Mouse (Mus musculus): ENCODE measurements around the gene Gli1. TPM values are rescaled to one million over a fixed set of nuclear protein-coding genes. Genes with fewer than 3 reads are reported as not detected.
A peak's percentile ranks its signal among the peaks of the same experiment; 100 is the strongest.
"Not testable (repeated sequence)": the region's sequence is repeated elsewhere in the genome, so short reads cannot be mapped to it uniquely, and the experiment has no call there.

Gli1 gene
- polyA plus RNA-seq, 1 experiment: 10.4 TPM

DNA sequence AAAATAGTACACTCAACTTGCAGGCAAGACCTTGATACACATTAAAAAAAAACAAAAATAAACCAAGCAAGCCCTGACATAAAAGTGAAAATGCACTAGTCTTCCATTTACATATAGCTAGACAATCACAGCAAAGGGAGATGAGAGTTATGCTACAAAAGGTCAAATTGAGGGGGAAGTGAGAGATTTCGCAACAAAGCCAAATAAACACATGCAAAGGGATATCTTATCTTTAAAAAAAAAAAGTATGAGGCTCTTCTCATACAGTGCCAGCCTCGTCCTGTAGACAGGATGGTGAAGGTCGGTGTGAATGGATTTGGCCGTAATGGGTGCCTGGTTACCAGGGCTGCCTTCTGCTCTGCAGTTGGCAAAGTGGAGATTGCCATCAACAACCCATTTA lies 28.9 kb downstream of the Gli1 start:
- Histone ChIP-seq H3K36me3 (ENCODE audit: control insufficient read depth, insufficient read depth, low read length) (peaks cover 10% of the 10 kb centered on the region), H3K4me1 (ENCODE audit: control insufficient read depth, insufficient read depth, insufficient read length, low read length) (no peaks in the 10 kb centered on the region), H3K27ac (ENCODE audit: insufficient read depth, low read depth, low read length) (no peak overlapping the region), H3K4me3 (ENCODE audit: low read depth, low read length) (no peak overlapping the region), H3K27me3 (ENCODE audit: control insufficient read depth, insufficient read depth, low read length) (no peaks in the 10 kb centered on the region)
- WGBS: 35% methylated on average over 4 of the region's 4 CpGs
- TF ChIP-seq POLR2A (IDR thresholded peaks at IDR 0.05; ENCODE audit: low read depth, low read length): no peak
- no peak for TF ChIP-seq CTCF (IDR thresholded peaks at IDR 0.05; ENCODE audit: extremely low read depth, insufficient read length, insufficient replicate concordance, low read depth, low read length)

- H3K4me3 ChIP-seq (ENCODE audit: low read depth, low read length): peak overlapping the region; percentile 78
- H3K36me3 ChIP-seq (ENCODE audit: control insufficient read depth, insufficient read depth, low read length): peaks cover 14% of the 10 kb centered on the region
- H3K4me1 ChIP-seq (ENCODE audit: control insufficient read depth, insufficient read depth, insufficient read length, low read length): no peaks in the 10 kb centered on the region
- H3K27me3 ChIP-seq (ENCODE audit: control insufficient read depth, insufficient read depth, low read length): no peaks in the 10 kb centered on the region
- peak overlapping the region; percentile 70 for H3K27ac ChIP-seq (ENCODE audit: insufficient read depth, low read depth, low read length)
- 0% methylated on average over 4 of the region's 4 CpGs for WGBS
- TF ChIP-seq POLR2A (IDR thresholded peaks at IDR 0.05; ENCODE audit: low read depth, low read length): no peak; the same call in 1 of the 2 replicates
- peak; percentile 74; the same call in 1 of the 2 replicates for TF ChIP-seq CTCF (IDR thresholded peaks at IDR 0.05; ENCODE audit: extremely low read depth, insufficient read length, insufficient replicate concordance, low read depth, low read length)
Observed at GRCm38 (mm10) chr10:127312356-127312676, 29.5 kb downstream of the Gli1 start.

- H3K27me3 ChIP-seq (ENCODE audit: control insufficient read depth, insufficient read depth, low read length): no peaks in the 10 kb centered on the region
- TF ChIP-seq CTCF (IDR thresholded peaks at IDR 0.05; ENCODE audit: extremely low read depth, insufficient read length, insufficient replicate concordance, low read depth, low read length) (no peak), POLR2A (IDR thresholded peaks at IDR 0.05; ENCODE audit: low read depth, low read length) (peak; percentile 62; the same call in 1 of the 2 replicates)
- peaks cover 17% of the 10 kb centered on the region for H3K36me3 ChIP-seq (ENCODE audit: control insufficient read depth, insufficient read depth, low read length)
Observed at GRCm38 (mm10) chr10:127311476-127312355, 30.1 kb downstream of the Gli1 start, which contains the start of gene Mars. TSS of gene Mars (minus strand) at chr10:127311786.

GRCm38 (mm10) chr10:127310523-127311475 lies 31.0 kb downstream of the Gli1 start:
- 20% methylated on average over 23 of the region's 23 CpGs for WGBS
- no peaks in the 10 kb centered on the region for H3K27me3 ChIP-seq (ENCODE audit: control insufficient read depth, insufficient read depth, low read length)
- H3K4me3 ChIP-seq (ENCODE audit: low read depth, low read length): peak overlapping the region; percentile 78
- peak overlapping the region; percentile 57; the same call in 1 of the 2 replicates for H3K27ac ChIP-seq (ENCODE audit: insufficient read depth, low read depth, low read length)
- H3K4me1 ChIP-seq (ENCODE audit: control insufficient read depth, insufficient read depth, insufficient read length, low read length): no peaks in the 10 kb centered on the region
- no peak for TF ChIP-seq POLR2A (IDR thresholded peaks at IDR 0.05; ENCODE audit: low read depth, low read length)
- TF ChIP-seq CTCF (IDR thresholded peaks at IDR 0.05; ENCODE audit: extremely low read depth, insufficient read length, insufficient replicate concordance, low read depth, low read length): no peak
- peaks cover 25% of the 10 kb centered on the region for H3K36me3 ChIP-seq (ENCODE audit: control insufficient read depth, insufficient read depth, low read length)

More at GRCm38 (mm10) chr10:127311476-127312355, 30.1 kb downstream of the Gli1 start, which contains the start of gene Mars:
- peak within 1 kb of the TSS; percentile 78 for H3K4me3 ChIP-seq (ENCODE audit: low read depth, low read length)
- H3K4me1 ChIP-seq (ENCODE audit: control insufficient read depth, insufficient read depth, insufficient read length, low read length): no peaks in the 10 kb centered on the region
- under 1% methylated on average over 65 of the region's 65 CpGs for WGBS
- H3K27ac ChIP-seq (ENCODE audit: insufficient read depth, low read depth, low read length): peak within 1 kb of the TSS; percentile 70

- H3K27ac ChIP-seq (ENCODE audit: insufficient read depth, low read depth, low read length); H3K4me1 ChIP-seq (ENCODE audit: control insufficient read depth, insufficient read depth, insufficient read length, low read length); H3K27me3 ChIP-seq (ENCODE audit: control insufficient read depth, insufficient read depth, low read length); H3K4me3 ChIP-seq (ENCODE audit: low read depth, low read length): not testable (repeated sequence)
- 90% methylated on average over 3 of the region's 3 CpGs for WGBS
- peaks cover 36% of the 10 kb centered on the region for H3K36me3 ChIP-seq (ENCODE audit: control insufficient read depth, insufficient read depth, low read length)
Observed at GRCm38 (mm10) chr10:127309167-127309566, 32.6 kb downstream of the Gli1 start.

GRCm38 (mm10) chr10:127303136-127303535 lies 38.6 kb downstream of the Gli1 start:
- Histone ChIP-seq H3K4me1 (ENCODE audit: control insufficient read depth, insufficient read depth, insufficient read length, low read length) (no peaks in the 10 kb centered on the region), H3K36me3 (ENCODE audit: control insufficient read depth, insufficient read depth, low read length) (peaks cover 69% of the 10 kb centered on the region), H3K27ac (ENCODE audit: insufficient read depth, low read depth, low read length) (no peak overlapping the region), H3K4me3 (ENCODE audit: low read depth, low read length) (no peak overlapping the region), H3K27me3 (ENCODE audit: control insufficient read depth, insufficient read depth, low read length) (no peaks in the 10 kb centered on the region)
- WGBS: 88% methylated on average over 11 of the region's 11 CpGs
- TF ChIP-seq CTCF (IDR thresholded peaks at IDR 0.05; ENCODE audit: extremely low read depth, insufficient read length, insufficient replicate concordance, low read depth, low read length): no peak
- TF ChIP-seq POLR2A (IDR thresholded peaks at IDR 0.05; ENCODE audit: low read depth, low read length): no peak

GRCm38 (mm10) chr10:127300361-127300760 lies 41.4 kb downstream of the Gli1 start:
- H3K36me3 ChIP-seq (ENCODE audit: control insufficient read depth, insufficient read depth, low read length): peaks cover 76% of the 10 kb centered on the region
- TF ChIP-seq CTCF (IDR thresholded peaks at IDR 0.05; ENCODE audit: extremely low read depth, insufficient read length, insufficient replicate concordance, low read depth, low read length) (no peak), POLR2A (IDR thresholded peaks at IDR 0.05; ENCODE audit: low read depth, low read length) (no peak)
- no peak overlapping the region for H3K4me3 ChIP-seq (ENCODE audit: low read depth, low read length)
- no peak overlapping the region for H3K27ac ChIP-seq (ENCODE audit: insufficient read depth, low read depth, low read length)
- H3K27me3 ChIP-seq (ENCODE audit: control insufficient read depth, insufficient read depth, low read length): no peaks in the 10 kb centered on the region
- H3K4me1 ChIP-seq (ENCODE audit: control insufficient read depth, insufficient read depth, insufficient read length, low read length): no peaks in the 10 kb centered on the region
- 94% methylated on average over 6 of the region's 6 CpGs for WGBS

All from small intestine, adult 2 months (tissue).